10 mouse cellular contexts compared by ENCODE assay signal in genomic region chr8:119699549-119700134, GRCm38 (mm10). TPM values are rescaled to one million over a fixed set of nuclear protein-coding genes. Genes with fewer than 3 reads are reported as not detected.
A peak's percentile ranks its signal among the peaks of the same experiment; 100 is the strongest.
DNase-seq lines count a peak whose midpoint lies in the region; ATAC-seq lines count a peak whose summit lies in the region.
"Had no signal": no experiment of that assay in that cellular context is flagged by ENCODE, and none has a peak within 500 bp of the region (broad histone marks: within the 10 kb centered on the region; RNA-seq: fewer than 3 reads in every experiment).

TSS of gene Atp2c2 (plus strand) at chr8:119700009.

- H3K4me2 ChIP-seq in heart, embryonic 16.5 days (ENCODE audit: low read depth, low read length): peak within 1 kb of the TSS; percentile 14; the same call in 1 of the 2 replicates
- H3K4me2 ChIP-seq in embryonic facial prominence, embryonic 13.5 days: peak within 1 kb of the TSS; percentile 53

- no peak for DNase-seq in heart, postnatal 4 days
- DNase-seq in kidney, postnatal 4 days: peak; percentile 50 to 71
- DNase-seq in lung, postnatal 4 days: peak; percentile 48 to 67
- no peak for DNase-seq in frontal cortex, adult 2 months (ENCODE audit: extremely low spot score in 1 of 2, low spot score in 1 of 2)
- DNase-seq: layer of hippocampus, postnatal 36 days had no signal

- 0 out of 2 replicates have a peak, but pooled peaks have one; percentile 51 for ATAC-seq in heart, embryonic 16.5 days (replicated peaks; ENCODE audit: extremely low read depth, insufficient read depth, low FRiP score)
- ATAC-seq in embryonic facial prominence, embryonic 13.5 days (ENCODE audit: insufficient number of reproducible peaks, insufficient read depth, low FRiP score, low TSS enrichment, low read depth): peak; percentile 59; the same call in 1 of the 2 replicates
- ATAC-seq in frontal cortex, adult (ENCODE audit: low TSS enrichment): no peak
- ATAC-seq in granulocyte monocyte progenitor cell, adult 5-6 weeks (replicated peaks; ENCODE audit: poor library complexity, severe bottlenecking): no peak

- no peak within 1 kb of the TSS for H3K9ac ChIP-seq in heart, embryonic 16.5 days (ENCODE audit: low read length)
- peak within 1 kb of the TSS; percentile 32; the same call in 1 of the 2 replicates for H3K9ac ChIP-seq in embryonic facial prominence, embryonic 13.5 days

- H3K4me3 ChIP-seq in heart, embryonic 16.5 days (ENCODE audit: low read length): no peak within 1 kb of the TSS
- H3K4me3 ChIP-seq in embryonic facial prominence, embryonic 13.5 days: peak within 1 kb of the TSS; percentile 21

- H3K9me3 ChIP-seq in heart, embryonic 16.5 days (replicated peaks; ENCODE audit: control insufficient read depth, low read length): no peaks in the 10 kb centered on the region
- no peaks in the 10 kb centered on the region for H3K9me3 ChIP-seq in embryonic facial prominence, embryonic 13.5 days

- no peak within 1 kb of the TSS for H3K27ac ChIP-seq in heart, embryonic 16.5 days (ENCODE audit: low read length)
- no peak within 1 kb of the TSS for H3K27ac ChIP-seq in embryonic facial prominence, embryonic 13.5 days

- WGBS in heart, embryonic 16.5 days: 8% methylated on average over 26 of the region's 26 CpGs
- WGBS in embryonic facial prominence, embryonic 13.5 days: 3% methylated on average over 26 of the region's 26 CpGs

- H3K36me3 ChIP-seq in heart, embryonic 16.5 days (ENCODE audit: control insufficient read depth, insufficient read depth): no peaks in the 10 kb centered on the region
- H3K36me3 ChIP-seq in embryonic facial prominence, embryonic 13.5 days: no peaks in the 10 kb centered on the region

- H3K4me1 ChIP-seq in heart, embryonic 16.5 days (ENCODE audit: control insufficient read depth, insufficient read depth, low read length): peaks cover 2% of the 10 kb centered on the region; the same call in 1 of the 2 replicates
- H3K4me1 ChIP-seq in embryonic facial prominence, embryonic 13.5 days: peaks cover 17% of the 10 kb centered on the region

- H3K27me3 ChIP-seq in heart, embryonic 16.5 days (ENCODE audit: control insufficient read depth, insufficient read depth, low read length): peaks cover 47% of the 10 kb centered on the region
- H3K27me3 ChIP-seq in embryonic facial prominence, embryonic 13.5 days: peaks cover 55% of the 10 kb centered on the region

RNA-seq across cellular contexts. Expression of gene Atp2c2, which starts in this region (rescaled TPM):
- 0.26 and 0.69 TPM in 2 replicates for polyA plus RNA-seq in heart, embryonic 16.5 days (2015; fragmentation: Nextera tagmentation; extraction: Ambion mirVana)
- total RNA-seq in heart, postnatal 4 days (2021): not detected
- polyA plus RNA-seq in embryonic facial prominence, embryonic 13.5 days (2015; fragmentation: Nextera tagmentation; extraction: Ambion mirVana): 2.1 and 2.3 TPM in 2 replicates
- not detected in 2 replicates for total RNA-seq in granulocyte monocyte progenitor cell, adult 5-6 weeks (2014; fragmentation: Nextera tagmentation)
- not detected in 2 replicates for total RNA-seq in granulocyte monocyte progenitor cell, adult 5-6 weeks (2017)
- 0.69 and 0.98 TPM in 2 replicates for polyA plus RNA-seq in frontal cortex, adult 2 months (2012; rRNA removed)
- total RNA-seq: neutrophil, adult 5-6 weeks had no signal

Comparison
In these comparisons a context has a peak if more than half of its experiments do, and no peak if none do; other contexts are left out.
1. Peak in ATAC-seq and H3K4me2 ChIP-seq in heart, embryonic 16.5 days; RNA of the gene not detected or under 1 TPM.
2. DNase-seq: peak in kidney, postnatal 4 days (2 of 2) and lung, postnatal 4 days (2 of 2); none in heart, postnatal 4 days (single experiment) and frontal cortex, adult 2 months (0 of 2).